Mouse (Mus musculus): ENCODE results near the gene Rab6b. TPM values are rescaled to one million over a fixed set of nuclear protein-coding genes. Genes with fewer than 3 reads are reported as not detected.

Rab6b gene
- total and polyA plus RNA-seq, 2 experiments from 2014 or later, result 133 to 145 TPM

GRCm38 (mm10) chr9:103087301-103087700 lies 24.3 kb upstream of the Rab6b start:
- Histone ChIP-seq H3K4me3 (ENCODE audit: low read depth, low read length) (no peak overlapping the region), H3K4me2 (ENCODE audit: low read depth) (no peak overlapping the region), H3K36me3 (ENCODE audit: insufficient read depth) (no peaks in the 10 kb centered on the region), H3K9ac (no peak overlapping the region), H3K9me3 (ENCODE audit: low read length) (no peaks in the 10 kb centered on the region), H3K27ac (ENCODE audit: low read depth, low read length) (no peak overlapping the region), H3K27me3 (ENCODE audit: insufficient read depth, low read length) (no peaks in the 10 kb centered on the region), H3K4me1 (ENCODE audit: insufficient read depth) (peaks cover under 1% of the 10 kb centered on the region; the same call in 1 of the 2 replicates)
- no peak for DNase-seq
- WGBS, result 72% methylated on average over 8 of the region's 8 CpGs
- no peak for TF ChIP-seq CTCF (IDR thresholded peaks at IDR 0.05; ENCODE audit: low read depth)
- ATAC-seq, result no peak

GRCm38 (mm10) chr9:103088661-103089060 lies 22.9 kb upstream of the Rab6b start:
- WGBS, result 40% methylated on average over 2 of the region's 2 CpGs
- DNase-seq, result no peak
- no peaks in the 10 kb centered on the region for H3K27me3 ChIP-seq (ENCODE audit: insufficient read depth, low read length)
- H3K4me2 ChIP-seq (ENCODE audit: low read depth), result no peak overlapping the region
- ATAC-seq, result no peak
- H3K9ac ChIP-seq, result no peak overlapping the region
- H3K4me1 ChIP-seq (ENCODE audit: insufficient read depth), result peaks cover 5% of the 10 kb centered on the region; the same call in 1 of the 2 replicates
- H3K27ac ChIP-seq (ENCODE audit: low read depth, low read length), result no peak overlapping the region
- no peaks in the 10 kb centered on the region for H3K9me3 ChIP-seq (ENCODE audit: low read length)
- no peak overlapping the region for H3K4me3 ChIP-seq (ENCODE audit: low read depth, low read length)
- no peak for TF ChIP-seq CTCF (IDR thresholded peaks at IDR 0.05; ENCODE audit: low read depth)
- no peaks in the 10 kb centered on the region for H3K36me3 ChIP-seq (ENCODE audit: insufficient read depth)

- no peaks in the 10 kb centered on the region for H3K9me3 ChIP-seq (ENCODE audit: low read length)
- no peak overlapping the region for H3K9ac ChIP-seq
- H3K4me1 ChIP-seq (ENCODE audit: insufficient read depth), result peaks cover 5% of the 10 kb centered on the region; the same call in 1 of the 2 replicates
- H3K4me2 ChIP-seq (ENCODE audit: low read depth), result no peak overlapping the region
- DNase-seq, result no peak
- no peak for ATAC-seq
- no peak for TF ChIP-seq CTCF (IDR thresholded peaks at IDR 0.05; ENCODE audit: low read depth)
- H3K4me3 ChIP-seq (ENCODE audit: low read depth, low read length), result no peak overlapping the region
- H3K36me3 ChIP-seq (ENCODE audit: insufficient read depth), result no peaks in the 10 kb centered on the region
- no peak overlapping the region for H3K27ac ChIP-seq (ENCODE audit: low read depth, low read length)
- H3K27me3 ChIP-seq (ENCODE audit: insufficient read depth, low read length), result no peaks in the 10 kb centered on the region
- 63% methylated on average over 9 of the region's 9 CpGs for WGBS
Measured at GRCm38 (mm10) chr9:103090116-103090875, 21.3 kb upstream of the Rab6b start.

GRCm38 (mm10) chr9:103091039-103091883 lies 20.3 kb upstream of the Rab6b start:
- H3K27me3 ChIP-seq (ENCODE audit: insufficient read depth, low read length), result no peaks in the 10 kb centered on the region
- no peaks in the 10 kb centered on the region for H3K9me3 ChIP-seq (ENCODE audit: low read length)
- no peaks in the 10 kb centered on the region for H3K36me3 ChIP-seq (ENCODE audit: insufficient read depth)
- TF ChIP-seq CTCF (IDR thresholded peaks at IDR 0.05; ENCODE audit: low read depth), result no peak
- no peak for ATAC-seq
- no peak for DNase-seq
- no peak overlapping the region for H3K27ac ChIP-seq (ENCODE audit: low read depth, low read length)
- H3K9ac ChIP-seq, result no peak overlapping the region
- WGBS, result 82% methylated on average over 16 of the region's 16 CpGs
- H3K4me1 ChIP-seq (ENCODE audit: insufficient read depth), result peaks cover 5% of the 10 kb centered on the region; the same call in 1 of the 2 replicates
- H3K4me2 ChIP-seq (ENCODE audit: low read depth), result no peak overlapping the region
- no peak overlapping the region for H3K4me3 ChIP-seq (ENCODE audit: low read depth, low read length)

GRCm38 (mm10) chr9:103092248-103092647 lies 19.3 kb upstream of the Rab6b start:
- Histone ChIP-seq H3K4me1 (ENCODE audit: insufficient read depth) (peaks cover 5% of the 10 kb centered on the region; the same call in 1 of the 2 replicates), H3K27ac (ENCODE audit: low read depth, low read length) (no peak overlapping the region), H3K4me2 (ENCODE audit: low read depth) (peak overlapping the region; percentile 83), H3K27me3 (ENCODE audit: insufficient read depth, low read length) (no peaks in the 10 kb centered on the region), H3K4me3 (ENCODE audit: low read depth, low read length) (peak overlapping the region; percentile 43), H3K9me3 (ENCODE audit: low read length) (no peaks in the 10 kb centered on the region), H3K36me3 (ENCODE audit: insufficient read depth) (no peaks in the 10 kb centered on the region), H3K9ac (peak overlapping the region; percentile 58)
- WGBS, result under 1% methylated on average over 19 of the region's 19 CpGs
- peak; percentile 99 for TF ChIP-seq CTCF (IDR thresholded peaks at IDR 0.05; ENCODE audit: low read depth)
- DNase-seq (peak; percentile 89), ATAC-seq (peak; percentile 92)

- H3K9ac ChIP-seq, result no peak overlapping the region
- H3K4me3 ChIP-seq (ENCODE audit: low read depth, low read length), result no peak overlapping the region
- 75% methylated on average over 3 of the region's 3 CpGs for WGBS
- no peak for ATAC-seq
- H3K4me1 ChIP-seq (ENCODE audit: insufficient read depth), result peaks cover 5% of the 10 kb centered on the region; the same call in 1 of the 2 replicates
- TF ChIP-seq CTCF (IDR thresholded peaks at IDR 0.05; ENCODE audit: low read depth), result no peak
- H3K4me2 ChIP-seq (ENCODE audit: low read depth), result no peak overlapping the region
- no peak overlapping the region for H3K27ac ChIP-seq (ENCODE audit: low read depth, low read length)
- no peaks in the 10 kb centered on the region for H3K36me3 ChIP-seq (ENCODE audit: insufficient read depth)
- no peaks in the 10 kb centered on the region for H3K9me3 ChIP-seq (ENCODE audit: low read length)
- DNase-seq, result no peak
- no peaks in the 10 kb centered on the region for H3K27me3 ChIP-seq (ENCODE audit: insufficient read depth, low read length)
Measured at GRCm38 (mm10) chr9:103093681-103094080, 17.9 kb upstream of the Rab6b start.
